Mouse (Mus musculus) splenic B cell, adult 2 months (primary cell): ENCODE data around the gene Cdc20.

Experiments used
- DNase-seq: peaks from one replicate; pipeline ENCODE4 v3.0.0-alpha.2; 2011; ENCODE audit warnings: low read depth, low spot score
- H3K27me3 ChIP-seq: 2 replicates; pipeline ENCODE4 v1.6.1; 2012; ENCODE audit warnings: mild to moderate bottlenecking, low read length, moderate library complexity, mixed read lengths; ENCODE audit not compliant: control insufficient read depth, poor library complexity, insufficient read depth, severe bottlenecking
- H3K36me3 ChIP-seq: 2 replicates; pipeline ENCODE4 v1.6.1; 2012; ENCODE audit warnings: mild to moderate bottlenecking, low read length, moderate library complexity, mixed read lengths; ENCODE audit not compliant: control insufficient read depth, poor library complexity, insufficient read depth, severe bottlenecking

The Cdc20 gene

DNA sequence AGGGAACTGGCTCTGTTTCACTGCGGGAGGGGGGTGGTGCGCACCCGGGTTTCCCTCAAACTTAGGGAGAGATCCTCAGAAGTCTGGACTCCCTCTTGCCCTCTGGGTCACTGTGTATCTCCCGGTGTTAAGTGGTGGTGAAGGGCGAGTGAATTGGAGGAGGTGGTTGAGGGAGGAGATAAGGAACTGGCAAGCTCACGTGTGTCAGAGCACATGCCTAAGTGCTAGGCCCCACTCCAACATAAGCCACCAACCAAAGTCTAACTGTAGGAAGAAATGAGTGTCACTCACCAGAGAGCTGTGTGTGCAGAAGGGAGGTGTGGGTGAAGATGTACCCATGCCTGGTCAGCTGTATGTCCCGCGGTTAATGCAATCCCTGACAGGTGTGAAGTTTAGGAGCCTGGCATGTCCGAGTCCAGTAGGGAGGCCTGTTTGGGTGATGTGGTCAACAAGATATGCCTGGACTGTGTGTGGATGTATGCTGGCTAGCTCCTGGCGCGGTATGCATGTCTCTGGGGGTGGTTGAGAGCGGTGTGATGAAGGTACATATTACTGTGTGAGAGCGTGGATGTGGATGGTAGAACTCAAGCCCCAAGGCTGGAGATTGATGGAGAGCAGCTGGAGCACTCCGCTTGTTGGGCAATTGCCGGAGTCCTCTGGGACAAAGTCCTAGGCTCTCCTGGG is 8.5 kb downstream of the Cdc20 start:
- Histone ChIP-seq H3K36me3 (peaks cover 6% of the 10 kb centered on the region), H3K27me3 (no peaks in the 10 kb centered on the region)
- peak; percentile 29 for DNase-seq

DNA sequence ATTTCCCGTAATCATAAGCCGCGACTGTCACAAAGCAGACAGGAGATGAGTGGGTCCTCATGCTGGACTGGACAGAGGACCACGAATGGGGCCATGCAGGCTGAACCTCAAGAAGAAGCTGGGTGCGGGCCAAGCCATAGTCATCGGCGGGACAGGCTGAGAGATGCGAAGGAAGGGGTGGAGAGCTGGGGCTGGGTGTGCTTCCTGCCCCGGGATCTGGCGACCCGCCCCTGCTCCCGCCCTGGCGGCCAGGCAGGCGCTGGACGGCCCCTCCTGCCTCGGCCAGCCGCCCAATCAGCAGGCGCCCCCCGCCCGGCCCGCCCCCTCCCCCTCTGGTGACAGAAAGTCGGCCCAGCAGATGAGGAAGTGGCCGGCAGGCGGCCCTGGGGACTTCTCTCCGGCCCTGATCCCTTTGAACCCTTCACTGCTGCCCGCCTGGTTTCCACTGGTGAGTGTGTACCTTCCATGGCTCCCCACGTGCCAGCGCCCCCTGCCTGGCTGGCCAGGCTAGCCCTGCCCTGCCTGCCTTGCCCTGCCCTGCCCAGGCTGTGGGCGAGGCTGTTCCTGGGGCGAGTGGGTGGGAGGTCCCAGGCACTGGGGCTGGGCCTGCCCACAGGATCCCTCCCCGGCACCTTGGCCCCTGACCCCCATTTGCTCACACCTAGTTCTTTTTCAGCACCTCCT is 9.2 kb downstream of the Cdc20 start, which contains the start of gene Elovl1:
Gene Elovl1 (plus strand): TSS at position 326 of the 684 bp plus-strand sequence.
- DNase-seq: peak; percentile 85
- H3K27me3 ChIP-seq: no peaks in the 10 kb centered on the region
- peaks cover 6% of the 10 kb centered on the region for H3K36me3 ChIP-seq

DNA sequence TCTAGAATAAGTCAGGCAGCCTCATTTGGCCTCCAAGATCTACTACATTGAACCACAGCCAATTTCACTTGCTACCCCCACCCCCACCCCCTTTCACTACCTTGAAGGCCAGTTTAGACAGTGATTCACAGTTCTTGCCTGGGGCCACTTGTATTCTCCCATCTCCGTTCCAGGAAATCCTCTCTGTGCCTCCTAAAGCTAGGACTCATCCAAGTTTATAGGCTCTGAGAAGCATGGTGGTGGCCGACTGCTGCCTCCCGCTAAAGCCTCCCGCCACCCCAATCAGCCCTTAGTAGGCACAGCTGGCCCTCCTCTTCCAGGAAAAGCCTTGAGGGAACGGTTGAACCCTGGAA is 9.8 kb downstream of the Cdc20 start:
- DNase-seq: no peak
- Histone ChIP-seq H3K36me3 (peaks cover 6% of the 10 kb centered on the region), H3K27me3 (no peaks in the 10 kb centered on the region)

DNA sequence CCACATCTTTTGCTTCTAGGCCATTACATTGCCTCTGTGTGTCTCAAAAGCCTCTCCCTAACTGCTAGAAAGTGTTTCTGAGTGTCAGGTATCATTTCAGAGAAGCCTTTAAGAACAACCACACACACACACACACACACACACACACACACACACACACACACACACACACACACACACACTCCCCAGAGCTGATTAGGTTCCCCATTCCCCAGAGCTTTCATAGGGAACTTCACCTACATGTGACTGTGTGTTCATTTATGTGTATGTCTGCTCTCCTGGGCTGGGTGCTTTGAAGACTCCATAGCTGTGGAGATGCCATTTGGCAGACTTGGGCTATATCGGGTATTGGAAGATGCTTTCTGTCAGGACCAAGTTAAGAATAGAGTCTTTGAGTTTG is 11.8 kb downstream of the Cdc20 start:
- DNase-seq: peak; percentile 27
- H3K27me3 ChIP-seq: no peaks in the 10 kb centered on the region
- H3K36me3 ChIP-seq: peaks cover 5% of the 10 kb centered on the region; the same call in 1 of the 2 replicates

DNA sequence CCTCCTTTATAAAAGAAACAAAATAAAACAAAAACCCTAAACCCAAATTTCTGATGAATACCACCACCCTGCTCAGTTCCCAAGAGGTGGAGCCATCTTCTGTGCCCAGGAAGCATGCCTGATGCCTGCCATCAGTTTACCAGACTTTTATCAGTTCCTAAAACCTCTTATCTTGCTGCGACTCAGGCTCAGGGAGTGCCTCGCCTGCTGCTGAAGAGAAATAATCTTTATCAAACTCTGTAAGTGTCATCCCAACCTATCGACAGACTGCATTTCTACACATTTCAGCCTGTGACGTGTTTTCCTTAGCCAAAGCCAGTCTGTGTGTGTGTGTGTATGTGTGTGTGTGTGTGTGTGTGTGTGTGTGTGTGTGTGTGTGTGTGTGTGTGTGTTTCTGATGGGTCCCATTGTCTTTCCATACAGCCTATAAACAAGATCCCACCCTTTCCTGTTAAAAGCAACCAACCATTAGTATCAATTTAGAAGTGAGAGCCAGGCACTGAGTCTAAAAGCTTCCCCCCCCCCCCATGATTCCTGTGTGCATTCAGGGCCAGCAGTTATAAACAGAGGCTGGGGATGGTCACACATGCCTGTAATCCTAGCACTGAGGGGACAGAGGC is 12.5 kb downstream of the Cdc20 start:
- peaks cover 5% of the 10 kb centered on the region; the same call in 1 of the 2 replicates for H3K36me3 ChIP-seq
- DNase-seq: no peak
- no peaks in the 10 kb centered on the region for H3K27me3 ChIP-seq

DNA sequence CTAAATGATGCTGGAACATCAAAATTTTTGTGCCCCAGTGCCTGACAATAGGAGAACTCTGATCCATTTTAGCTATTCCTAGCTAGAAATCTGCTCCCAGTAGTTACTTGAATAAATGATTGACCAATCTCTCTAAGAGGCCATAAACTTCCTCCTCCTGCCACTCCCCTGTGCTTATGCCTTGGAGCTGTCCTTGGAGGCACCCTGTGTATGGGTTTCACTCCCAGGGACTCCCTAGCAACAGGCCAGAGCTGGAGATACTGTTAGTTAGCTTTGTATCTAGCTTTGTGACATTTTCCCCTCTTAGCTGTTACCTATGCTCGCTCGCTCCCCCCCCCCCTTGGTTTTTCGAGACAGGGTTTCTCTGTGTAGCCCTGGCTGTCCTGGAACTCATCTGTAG is 15.8 kb downstream of the Cdc20 start:
- peaks cover 5% of the 10 kb centered on the region for H3K36me3 ChIP-seq
- no peak for DNase-seq
- H3K27me3 ChIP-seq: no peaks in the 10 kb centered on the region

DNA sequence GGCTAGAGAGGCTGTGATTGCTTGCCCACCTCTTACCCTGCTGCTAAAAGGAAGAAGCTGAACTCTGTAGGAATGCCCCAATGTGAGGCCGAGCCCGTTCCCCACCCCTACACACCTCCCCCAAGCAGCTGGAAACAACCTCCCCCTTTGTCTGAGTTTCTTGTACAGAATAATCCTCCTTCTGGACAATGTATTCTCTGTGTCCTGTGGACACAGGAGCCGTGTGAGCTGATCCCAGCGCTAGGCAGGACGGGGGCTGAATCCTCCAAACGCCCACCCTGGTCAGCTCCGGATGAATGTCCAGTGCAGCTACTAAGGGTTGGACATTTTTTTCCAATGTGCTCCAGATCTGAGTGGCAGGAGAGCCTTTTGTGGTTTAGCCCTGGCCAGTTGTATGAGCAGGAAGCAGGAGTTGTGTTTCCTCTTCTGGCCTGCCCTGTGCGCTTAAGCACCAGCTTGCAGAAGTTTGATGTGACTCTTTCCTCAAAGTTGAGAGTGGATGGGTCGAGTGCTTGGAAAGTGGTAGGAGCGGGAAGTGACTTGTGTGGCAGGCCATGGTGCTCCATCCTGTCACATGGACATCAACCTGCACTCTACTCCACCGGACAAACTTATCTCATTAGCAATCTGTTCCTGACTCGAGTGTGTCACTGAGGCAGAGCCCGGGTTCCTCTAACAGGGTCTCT is 19.9 kb downstream of the Cdc20 start:
- Histone ChIP-seq H3K27me3 (no peaks in the 10 kb centered on the region), H3K36me3 (peaks cover 12% of the 10 kb centered on the region)
- DNase-seq: no peak

DNA sequence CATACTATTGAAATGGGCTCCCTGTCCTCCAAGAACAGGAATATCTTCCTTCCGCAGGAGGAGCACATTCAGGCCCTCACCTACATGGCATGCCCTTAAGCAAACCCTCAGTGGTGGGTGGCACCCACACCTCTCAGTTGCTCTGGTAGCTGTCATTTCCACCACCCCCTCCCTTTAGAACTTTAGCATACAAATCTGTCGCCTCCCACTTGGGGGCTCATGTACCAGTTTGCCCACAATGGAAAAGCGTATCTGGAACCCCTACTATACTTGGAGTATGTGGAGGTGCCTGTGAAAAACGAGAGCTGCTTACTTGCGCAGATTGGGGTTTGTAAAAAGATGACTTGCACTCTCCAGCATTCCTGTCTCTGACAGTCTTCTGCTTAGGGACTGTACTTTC is 20.8 kb downstream of the Cdc20 start:
- no peaks in the 10 kb centered on the region for H3K27me3 ChIP-seq
- H3K36me3 ChIP-seq: peaks cover 8% of the 10 kb centered on the region
- DNase-seq: no peak

DNA sequence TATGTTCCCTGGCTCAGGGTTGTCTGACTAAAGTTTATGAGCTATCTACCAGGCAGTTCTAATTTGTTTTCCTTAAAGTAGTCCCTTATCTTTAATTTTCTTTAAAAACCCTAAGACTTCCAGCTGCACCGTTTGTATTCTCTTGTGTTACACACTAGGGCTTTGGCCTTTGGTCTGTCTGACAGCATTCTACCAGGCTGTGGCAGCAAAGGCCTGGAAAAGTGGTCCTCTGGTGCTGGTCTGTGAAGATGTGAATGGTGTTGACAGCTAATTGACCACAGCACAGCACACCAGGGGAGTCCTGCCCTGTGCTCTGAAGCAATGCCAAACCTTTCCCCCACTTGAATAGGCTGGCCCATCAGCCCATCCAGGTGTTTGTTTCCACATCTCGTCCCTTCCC is 21.4 kb downstream of the Cdc20 start:
- no peaks in the 10 kb centered on the region for H3K27me3 ChIP-seq
- no peak for DNase-seq
- H3K36me3 ChIP-seq: peaks cover 8% of the 10 kb centered on the region

DNA sequence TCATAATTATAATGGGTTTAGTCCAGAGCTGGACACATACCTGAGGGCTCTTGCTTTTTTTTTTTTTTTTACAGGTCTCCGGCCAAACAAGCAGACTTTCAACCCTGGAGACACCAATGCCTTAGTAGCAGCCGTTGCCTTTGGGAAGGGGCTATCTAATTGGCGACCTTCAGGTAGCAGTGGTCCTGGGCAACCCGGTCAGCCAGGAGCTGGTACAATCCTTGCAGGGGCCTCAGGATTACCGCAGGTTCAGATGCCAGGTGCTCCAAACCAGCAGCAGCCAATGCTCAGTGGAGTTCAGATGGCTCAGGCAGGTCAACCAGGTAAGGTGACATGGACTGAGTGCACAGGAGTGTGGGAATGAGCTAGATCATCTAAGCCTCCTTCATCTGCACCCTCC is 23.6 kb downstream of the Cdc20 start:
- Histone ChIP-seq H3K27me3 (no peaks in the 10 kb centered on the region), H3K36me3 (peaks cover 8% of the 10 kb centered on the region)
- no peak for DNase-seq

DNA sequence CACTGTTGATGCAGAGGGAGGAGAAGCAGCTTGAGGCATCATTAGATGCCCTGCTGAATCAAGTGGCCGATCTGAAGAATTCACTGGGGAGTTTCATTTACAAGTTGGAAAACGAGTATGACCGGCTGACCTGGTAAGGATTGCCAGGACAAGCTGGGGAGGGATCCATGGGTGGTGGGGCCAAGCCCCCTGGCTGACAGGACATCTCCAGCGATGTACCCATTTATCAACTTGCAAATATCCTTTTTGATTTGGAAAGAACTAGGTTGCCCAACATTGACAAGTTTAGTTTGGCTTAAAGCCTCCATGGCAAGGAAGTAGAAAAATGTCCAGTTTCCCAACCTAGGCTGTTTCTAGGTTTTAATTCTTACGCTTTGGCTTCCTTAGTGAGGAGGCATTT is 26.3 kb downstream of the Cdc20 start:
- no peaks in the 10 kb centered on the region for H3K27me3 ChIP-seq
- DNase-seq: no peak

DNA sequence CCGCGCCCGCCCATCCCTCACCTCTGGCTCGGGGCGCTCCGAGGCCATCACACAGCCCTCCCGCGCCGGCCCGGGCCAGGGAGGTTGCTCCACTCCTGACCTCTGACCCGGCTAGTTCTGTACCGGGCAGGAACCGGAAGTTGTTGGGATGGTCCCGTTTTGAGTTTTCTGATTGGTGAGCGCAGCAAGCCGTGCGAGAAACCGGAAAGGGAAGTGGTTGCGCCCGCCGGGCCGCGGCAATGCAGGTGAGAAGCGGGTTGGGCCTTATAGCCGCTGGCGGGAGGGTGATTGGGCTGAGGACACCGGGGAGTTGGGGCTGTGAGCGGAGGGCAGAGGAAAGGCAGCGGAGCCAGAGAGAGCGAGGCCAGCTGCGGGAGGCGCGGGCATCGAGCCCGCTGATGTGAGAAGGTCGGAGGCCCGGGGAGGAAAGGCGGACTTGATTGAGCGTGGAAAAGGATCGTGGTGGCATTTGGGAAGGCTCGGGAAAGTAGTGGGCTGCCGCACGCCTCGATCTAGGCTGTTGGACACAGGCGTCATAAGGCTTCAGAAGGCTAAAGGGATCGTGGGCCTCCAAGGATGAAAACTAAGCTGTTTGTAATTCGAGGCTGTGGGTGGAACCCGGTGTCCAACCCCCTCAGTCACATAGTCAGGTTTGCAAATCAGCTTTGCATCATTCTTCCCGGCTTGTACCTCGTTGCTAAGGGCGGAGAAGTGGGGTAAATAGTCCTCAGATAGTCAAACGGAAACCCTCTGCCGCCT is 27.8 kb downstream of the Cdc20 start, which contains the start of the genes Szt2 and Med8:
Gene Szt2 (minus strand): TSS at position 132 of the 759 bp plus-strand sequence.
Gene Med8 (plus strand): TSS at position 196 of the 759 bp plus-strand sequence.
- Histone ChIP-seq H3K36me3 (peaks cover 2% of the 10 kb centered on the region), H3K27me3 (no peaks in the 10 kb centered on the region)
- DNase-seq: peak; percentile 95

More for the DNA sequence above, 26.3 kb downstream of the Cdc20 start:
- H3K36me3 ChIP-seq: peaks cover 8% of the 10 kb centered on the region

DNA sequence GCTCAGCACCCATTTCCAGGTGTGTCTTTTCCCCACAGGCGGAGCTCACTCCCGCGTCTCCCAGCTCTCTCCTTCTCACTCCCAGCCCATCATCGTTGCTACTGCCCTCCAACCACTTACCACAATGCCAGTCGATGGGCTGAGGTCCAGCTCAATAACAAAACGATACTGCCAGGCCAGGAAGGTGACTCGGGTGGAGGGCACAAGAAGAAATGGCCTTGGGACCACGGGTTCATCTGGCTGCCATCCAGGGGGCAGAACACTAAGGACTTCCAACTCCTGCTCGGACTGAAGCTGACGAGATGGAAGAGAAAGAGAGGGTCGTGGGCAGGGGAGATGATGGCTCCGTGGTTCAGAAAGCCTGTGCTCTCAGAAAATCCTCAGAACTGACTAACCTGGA is 34.5 kb downstream of the Cdc20 start:
- Histone ChIP-seq H3K27me3 (no peaks in the 10 kb centered on the region), H3K36me3 (peaks cover 2% of the 10 kb centered on the region)
- no peak for DNase-seq

DNA sequence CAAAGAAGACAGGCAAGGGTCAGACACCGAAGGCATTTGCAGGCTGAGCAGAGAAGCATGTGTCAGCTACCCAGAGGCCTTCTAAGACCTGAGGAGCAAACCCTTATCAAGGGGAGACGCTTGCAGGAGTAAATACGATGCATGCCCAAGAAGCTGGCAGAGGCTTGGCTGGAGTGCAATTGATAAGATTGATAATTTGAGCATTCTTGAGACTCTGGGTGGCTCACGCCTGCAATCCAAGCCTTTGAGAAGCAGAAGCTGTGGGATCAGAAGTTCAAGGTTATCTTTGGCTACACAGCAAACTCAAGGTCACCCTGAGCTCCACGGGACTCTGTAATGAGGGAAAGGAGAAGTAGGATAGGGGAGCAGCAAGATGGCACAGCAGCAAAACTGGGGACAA is 35.2 kb downstream of the Cdc20 start:
- no peak for DNase-seq
- Histone ChIP-seq H3K27me3 (no peaks in the 10 kb centered on the region), H3K36me3 (peaks cover 4% of the 10 kb centered on the region)
